Mouse (Mus musculus) common myeloid progenitor, adult 5-6 weeks (primary cell): Measurements from ENCODE around the gene Lamc2. TPM values are rescaled to one million over a fixed set of nuclear protein-coding genes. Genes with fewer than 3 reads are reported as not detected.
"Not testable (repeated sequence)": the region's sequence is repeated elsewhere in the genome, so short reads cannot be mapped to it uniquely, and the experiment has no call there.

Experiments
- ATAC-seq: replicated peaks from 2 replicates; pipeline ENCODE4 v1.8.0; 2016; ENCODE audit warnings: low read depth, mild to moderate bottlenecking, moderate TSS enrichment, inconsistent platforms; ENCODE audit not compliant: poor library complexity, severe bottlenecking
- total RNA-seq: library from RNA; stranded (forward); fragments of 200-1000, 187-1606 nt; gene quantifications from 2 replicates; pipeline ENCODE4 v1.2.3, GENCODE M21; 2017

The Lamc2 gene
- total RNA-seq, 1 experiment from 2014 or later: not detected

DNA sequence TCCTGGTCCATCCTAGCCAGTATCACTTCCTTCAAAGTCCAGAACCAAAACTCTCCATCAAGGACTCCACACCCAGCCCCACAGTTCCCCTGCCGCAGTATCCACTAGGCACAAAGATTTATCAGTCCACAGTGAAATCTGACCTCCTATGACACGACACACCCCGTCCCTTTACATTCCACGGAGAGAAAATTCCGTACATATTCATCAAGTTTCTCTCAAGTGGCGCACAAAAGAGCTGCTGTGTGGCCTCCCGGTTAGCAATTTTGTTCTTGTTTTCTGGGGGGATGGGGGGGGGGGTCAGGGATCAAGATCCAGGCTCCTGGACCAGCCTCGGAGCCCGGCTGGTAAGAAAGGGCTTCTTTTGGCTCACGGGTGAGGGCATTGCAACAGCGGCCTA is 87.7 kb downstream of the Lamc2 start:
- no peak for ATAC-seq

DNA sequence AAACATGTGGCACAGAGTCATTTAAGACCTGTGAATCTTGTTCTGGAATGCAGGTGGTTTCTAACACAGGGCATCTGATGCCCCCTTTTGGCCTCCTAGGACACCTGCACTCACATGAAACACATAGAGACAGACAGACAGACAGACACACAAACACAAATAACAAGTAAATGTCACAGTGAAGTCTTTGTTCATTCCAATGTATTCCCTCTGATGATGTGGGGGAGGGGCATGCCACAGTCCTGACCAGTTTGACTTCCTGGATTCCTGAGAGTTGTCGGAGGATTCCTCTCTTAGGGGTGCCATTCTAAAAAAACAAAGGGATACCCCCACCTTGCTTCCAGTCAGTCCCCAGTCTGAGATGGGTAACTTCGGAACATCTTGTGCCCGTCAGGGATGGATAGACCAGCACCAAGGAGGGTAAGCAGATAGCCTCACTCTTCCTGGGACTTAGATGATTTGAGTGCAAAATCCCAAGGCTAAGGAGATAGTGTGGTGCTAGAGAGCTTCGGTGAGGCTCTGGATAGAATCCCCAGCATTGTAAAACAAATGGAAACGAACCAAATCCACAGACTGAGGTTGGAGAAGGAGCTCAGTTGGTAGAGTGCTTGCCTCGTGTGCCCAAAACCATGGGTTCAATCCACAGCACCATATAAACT is 89.1 kb downstream of the Lamc2 start:
- ATAC-seq: no peak

DNA sequence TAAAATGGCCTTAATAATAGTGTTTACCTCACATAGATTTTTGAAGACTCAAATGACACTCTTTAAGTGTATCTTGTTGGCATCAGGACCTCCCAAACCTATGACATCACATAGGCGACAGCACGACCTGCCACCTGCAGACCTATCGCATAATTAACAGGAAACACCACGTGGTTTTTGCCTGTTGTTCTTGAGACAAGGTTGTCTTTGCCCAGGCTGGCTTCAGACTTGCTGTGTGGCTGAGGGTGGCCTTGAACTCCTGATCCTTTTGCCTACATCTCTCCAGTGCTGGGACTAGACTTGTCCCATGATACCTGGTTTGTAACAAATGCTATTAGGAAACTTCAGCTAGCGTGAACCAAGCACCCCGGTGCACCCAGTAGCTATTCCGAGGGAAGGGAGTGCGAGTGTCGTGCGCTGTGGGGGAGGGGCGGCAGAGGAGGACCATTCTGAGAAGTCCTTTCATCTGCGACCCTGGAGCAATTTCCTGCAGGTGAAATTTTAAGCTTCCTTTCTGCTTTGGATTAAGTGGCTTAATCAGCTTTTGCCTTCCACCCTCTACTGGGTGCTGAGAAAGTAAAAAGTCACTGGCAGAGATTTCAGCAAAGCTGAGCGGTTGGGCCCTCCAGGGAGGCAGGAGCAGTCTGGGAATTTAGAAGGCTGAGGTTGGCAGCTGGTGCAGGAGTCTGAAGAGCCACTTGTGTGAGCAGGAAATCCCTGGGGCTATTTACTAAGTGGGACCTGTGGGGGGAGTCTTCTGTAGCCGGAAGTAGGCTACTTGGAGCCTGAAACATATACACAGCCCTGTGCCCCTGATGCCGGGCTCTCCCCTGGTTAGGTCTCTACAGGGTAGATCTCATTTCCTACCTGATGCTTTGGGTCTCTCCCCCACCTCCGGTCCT is 90.2 kb downstream of the Lamc2 start:
- ATAC-seq: no peak

DNA sequence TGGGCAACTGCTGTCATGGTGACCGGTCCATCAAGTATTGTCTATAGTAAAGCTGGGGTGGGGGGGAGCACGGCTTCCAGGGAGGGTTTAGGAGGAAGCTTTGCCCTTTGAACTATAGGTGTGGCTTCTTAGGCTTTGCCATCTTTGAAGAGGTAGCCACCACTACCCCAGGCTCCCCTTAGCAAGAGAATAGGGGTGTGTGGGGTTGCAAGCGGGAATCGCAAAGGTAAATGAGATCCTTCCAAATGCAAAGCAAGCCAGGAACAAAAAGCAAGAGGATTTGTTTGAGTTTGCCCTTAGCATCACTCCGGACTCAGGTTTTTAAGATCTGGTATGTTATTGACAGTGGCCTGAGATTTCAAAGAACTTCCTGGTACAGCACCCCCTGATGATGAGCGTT is 90.9 kb downstream of the Lamc2 start:
- no peak for ATAC-seq

DNA sequence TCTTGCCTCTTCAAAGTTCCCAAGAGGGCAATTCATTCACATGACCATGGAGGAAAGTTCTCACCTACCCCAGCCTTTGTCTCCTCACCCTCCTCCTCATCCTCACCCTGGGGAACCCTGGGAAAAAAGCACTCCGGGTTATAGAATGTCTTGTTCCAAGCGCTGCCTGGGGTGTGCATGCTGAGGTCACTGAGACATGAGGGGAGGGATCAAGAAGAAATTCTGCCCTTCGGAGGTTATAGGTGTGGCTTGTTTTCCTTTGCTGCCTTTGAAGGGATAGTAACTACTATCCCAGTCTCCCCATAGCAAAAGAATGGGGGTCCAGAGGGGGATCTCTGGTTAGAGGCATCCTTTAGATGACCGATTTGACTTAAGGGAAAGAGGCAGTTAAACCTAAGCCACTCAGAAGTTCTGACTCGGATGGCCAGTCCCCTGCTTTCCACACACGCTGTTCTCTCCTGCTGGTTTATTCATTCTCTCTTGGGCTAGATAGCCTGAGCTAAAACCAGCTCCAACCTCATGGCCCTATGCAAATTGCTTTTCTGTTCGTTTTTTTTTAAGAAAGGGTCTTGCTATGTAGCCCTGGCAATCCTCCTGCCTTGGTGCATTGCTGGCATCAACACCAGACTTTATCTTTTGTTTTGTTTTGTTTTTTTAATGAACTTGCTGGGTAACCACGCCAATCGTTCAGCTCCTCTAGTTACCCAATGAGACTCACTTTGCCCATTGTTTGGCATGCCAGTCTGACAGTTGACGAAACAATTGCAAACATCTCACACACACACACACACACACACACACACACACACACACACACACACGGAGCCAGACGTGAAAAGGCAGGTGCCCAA is 91.8 kb downstream of the Lamc2 start:
- ATAC-seq: no peak

DNA sequence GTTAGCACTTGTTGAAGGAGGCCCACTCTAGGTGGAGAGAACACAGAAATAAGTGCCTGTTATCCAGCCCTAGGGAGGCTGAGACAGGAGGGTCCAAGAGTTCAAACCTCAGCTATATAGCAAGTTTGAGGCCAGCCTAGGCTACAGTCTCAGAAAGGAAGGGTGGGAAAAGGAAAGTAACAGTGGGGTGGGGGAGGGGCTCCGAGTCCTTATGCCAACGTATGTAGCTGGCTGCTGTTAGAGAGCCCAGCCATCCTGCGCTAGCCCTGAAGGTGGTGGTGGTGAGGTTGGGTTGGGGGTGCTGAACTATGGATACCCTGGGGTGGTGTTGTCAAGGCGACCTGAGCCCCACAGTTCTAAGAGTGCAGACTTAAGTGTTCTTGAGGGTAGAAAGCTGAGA is 92.7 kb downstream of the Lamc2 start:
- no peak for ATAC-seq

DNA sequence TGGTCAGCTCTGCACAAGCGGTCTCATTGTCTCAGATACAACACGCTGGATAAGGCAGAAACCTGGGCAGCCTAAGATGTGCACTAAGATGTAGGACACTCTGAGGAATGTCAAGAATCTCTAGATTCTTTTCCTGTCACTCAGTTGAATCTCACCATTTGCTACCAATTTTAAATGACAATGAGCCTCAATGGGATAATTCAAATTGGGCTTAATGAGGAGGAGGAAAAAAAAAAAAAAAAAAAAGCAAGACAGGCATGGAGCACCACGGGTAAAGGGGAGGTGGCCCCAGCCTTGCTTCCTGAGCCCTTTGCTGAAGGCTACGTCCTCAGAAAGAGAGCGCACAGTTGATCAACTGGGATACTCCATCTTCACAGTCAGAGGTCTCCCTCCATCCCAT is 93.1 kb downstream of the Lamc2 start:
- ATAC-seq: no peak

DNA sequence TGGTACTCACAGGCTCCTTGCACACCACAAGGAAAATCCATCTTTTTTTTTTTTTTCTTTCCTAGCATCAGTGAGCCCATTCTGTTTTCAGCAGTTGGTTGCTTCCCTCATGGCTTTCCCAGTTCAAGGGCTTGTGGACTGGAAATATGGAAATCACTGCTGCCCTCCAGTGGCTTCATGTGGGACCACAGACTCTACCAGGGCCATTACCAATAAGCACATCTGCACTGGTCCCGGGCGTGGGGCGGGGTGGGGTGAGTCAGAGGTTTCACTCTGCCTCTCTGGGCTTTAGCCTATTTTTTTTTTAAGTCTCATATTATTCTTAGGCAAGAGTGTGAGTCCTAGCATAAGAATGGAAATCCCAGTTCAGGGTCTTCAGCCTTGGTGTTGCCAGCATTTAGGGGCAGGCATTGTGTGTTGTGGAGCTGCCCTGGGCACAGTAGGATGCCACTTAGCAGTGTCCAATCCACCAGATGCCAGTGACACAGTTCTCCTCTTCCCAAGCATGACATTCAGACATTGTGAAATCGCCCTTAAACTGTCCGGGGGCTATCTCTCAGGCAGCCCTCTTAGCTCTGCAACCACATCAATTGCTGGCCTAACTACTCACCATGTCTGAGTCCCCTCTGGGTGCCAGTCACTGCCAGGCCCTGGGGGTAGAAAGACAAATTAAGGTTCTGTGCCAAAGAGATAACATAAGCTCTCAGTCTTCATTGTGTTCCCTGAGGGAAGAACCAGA is 93.8 kb downstream of the Lamc2 start:
- ATAC-seq: peak; percentile 91

DNA sequence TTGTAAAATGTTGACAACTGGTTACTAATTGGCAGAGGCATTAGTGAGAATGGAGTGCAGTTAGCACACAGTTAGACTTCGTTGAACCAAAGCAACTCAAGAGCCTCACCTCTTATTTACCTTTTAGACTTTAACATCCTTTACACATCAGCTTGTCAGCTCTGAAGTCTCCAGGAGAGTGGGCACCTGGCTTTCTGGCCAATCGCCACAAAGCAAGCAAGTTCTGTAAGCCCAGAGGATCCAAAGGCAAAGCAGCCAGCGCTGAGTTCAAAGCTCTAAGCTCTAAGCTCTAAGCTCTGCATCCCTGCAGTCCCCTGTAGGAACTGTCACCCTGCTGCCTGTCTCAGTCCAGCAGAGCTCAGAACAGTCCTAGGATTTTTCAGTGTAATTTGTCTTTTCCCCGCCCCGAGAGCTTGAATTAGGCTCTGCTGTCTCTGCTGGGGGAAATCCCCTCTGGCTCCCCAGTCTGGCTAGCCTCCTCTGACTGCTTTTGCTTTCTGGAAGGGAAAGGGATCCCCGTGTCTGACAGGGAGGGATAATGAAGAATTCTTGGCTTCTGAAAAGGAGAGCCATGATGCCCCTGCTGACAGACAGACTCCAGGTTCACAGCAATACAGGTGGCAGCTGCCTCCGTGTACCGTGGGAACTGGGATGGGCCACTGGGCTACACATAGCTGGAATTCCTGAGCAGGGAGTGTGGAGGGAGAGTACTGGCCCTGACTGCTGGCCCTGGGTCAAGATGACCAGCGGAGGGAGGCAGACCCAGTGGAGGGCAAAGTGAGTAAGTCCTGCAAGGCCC is 94.6 kb downstream of the Lamc2 start:
- ATAC-seq: no peak

DNA sequence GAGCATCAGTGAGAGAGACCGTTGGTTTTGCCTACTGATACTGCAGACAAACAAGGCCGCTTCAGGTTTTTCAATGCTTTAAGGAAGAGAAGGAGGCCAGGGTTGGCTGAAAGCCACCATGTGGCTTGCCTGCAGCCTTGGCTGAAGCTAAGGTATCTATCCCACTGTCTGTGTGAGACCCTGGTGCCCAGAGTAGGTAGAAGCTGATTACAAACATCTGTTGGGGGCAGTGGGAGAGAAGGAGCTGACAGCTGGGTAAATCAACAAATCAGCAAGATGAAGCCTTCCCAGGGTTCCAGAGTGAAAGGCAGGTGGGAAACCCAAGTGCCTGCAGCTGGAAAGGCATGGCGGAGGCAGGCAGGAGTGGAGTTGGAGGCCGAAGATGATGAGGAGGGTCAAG is 95.4 kb downstream of the Lamc2 start:
- ATAC-seq: no peak

DNA sequence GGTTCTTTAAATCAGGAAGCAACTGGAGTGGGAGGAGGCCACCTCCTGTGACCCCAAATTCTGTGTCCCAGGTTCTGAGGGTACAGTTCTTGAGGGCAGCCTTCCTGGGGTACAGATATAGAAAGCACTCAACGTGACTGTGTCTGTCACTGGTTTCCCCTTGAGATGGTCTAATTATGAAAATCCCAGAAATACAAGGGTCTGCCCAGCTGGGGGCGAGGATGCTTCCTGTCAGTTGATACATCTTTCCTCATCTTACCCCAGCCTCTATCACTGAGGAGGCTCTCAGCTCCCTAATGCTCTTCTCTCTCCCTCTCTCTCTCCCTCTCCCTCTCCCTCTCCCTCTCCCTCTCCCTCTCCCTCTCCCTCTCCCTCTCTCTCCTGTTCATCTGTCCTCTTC is 96.2 kb downstream of the Lamc2 start:
- no peak for ATAC-seq

DNA sequence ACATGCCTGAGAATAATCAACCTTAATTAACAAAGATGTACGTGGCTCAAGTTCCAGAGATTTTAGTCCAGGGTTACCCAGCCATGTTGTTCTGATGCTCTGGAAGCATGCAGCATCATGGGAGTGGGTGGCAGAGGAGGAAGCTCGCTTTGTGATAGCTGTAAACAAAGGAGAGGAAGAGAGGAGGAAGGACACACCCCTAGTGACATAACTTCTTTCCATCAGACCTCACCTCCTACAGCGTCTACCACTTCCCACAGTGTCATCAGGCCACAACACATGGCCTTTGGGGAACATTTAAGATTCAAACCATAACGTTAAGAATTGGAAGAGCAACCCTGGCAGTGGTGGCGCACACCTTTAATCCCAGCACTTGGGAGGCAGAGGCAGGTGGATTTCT is 98.5 kb downstream of the Lamc2 start:
- ATAC-seq: no peak

DNA sequence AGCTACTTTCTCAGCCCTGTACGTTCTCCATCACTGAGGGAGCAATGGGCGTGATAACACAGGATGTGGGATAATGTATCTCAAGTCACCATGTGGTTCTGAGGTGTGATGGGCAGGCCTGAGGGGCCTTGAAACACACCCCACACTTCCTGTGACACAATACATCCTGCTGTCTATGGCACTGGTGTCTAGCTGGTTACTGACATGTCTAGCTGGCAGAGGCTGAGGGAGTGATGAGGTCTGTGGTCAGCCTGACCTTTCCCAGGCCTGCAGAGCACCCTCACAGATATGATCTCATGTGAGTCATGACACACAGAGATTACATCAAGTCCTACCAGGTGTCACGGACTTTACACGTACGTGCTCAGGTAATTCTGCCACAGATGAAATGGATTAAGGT is 101.0 kb downstream of the Lamc2 start:
- ATAC-seq: peak; percentile 97

DNA sequence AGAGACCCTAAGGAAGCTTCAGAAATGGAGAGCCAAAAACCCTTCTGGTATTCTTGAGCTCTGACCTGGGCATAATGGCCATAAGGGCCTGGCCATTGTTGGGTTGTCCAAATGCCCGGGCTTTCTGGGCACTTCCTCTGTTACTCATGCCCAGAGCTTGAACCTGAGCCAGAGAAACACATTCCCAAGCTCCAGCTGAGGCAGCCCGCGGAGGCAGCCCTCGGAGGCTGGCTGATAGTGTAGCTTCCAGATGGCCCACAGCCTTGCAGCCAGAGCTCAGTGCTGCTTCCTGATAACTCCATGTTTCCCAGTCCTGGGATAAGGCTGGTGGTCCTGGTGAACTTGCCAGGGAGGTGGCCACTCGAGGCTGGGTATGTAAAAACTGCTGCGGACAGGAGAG is 102.1 kb downstream of the Lamc2 start:
- ATAC-seq: no peak

DNA sequence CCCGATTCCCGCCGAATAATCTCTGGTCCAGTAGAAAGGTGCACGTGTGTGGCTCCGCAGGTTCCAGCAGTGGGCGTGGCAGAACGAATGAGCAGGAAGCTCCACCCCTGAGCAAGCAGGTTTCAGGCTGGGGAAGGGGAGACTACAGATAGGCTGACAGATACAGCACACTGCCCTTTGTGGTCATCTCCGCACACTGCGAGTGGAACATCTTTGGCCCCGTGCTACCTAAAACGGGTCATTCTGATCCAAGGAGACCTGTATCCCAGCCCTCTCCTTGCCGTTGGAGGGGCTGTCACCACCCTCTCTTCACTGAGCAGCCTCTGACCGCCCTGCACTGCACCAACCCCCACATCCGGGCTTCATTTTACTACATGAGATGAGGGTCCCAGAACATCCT is 103.0 kb downstream of the Lamc2 start:
- ATAC-seq: not testable (repeated sequence)

DNA sequence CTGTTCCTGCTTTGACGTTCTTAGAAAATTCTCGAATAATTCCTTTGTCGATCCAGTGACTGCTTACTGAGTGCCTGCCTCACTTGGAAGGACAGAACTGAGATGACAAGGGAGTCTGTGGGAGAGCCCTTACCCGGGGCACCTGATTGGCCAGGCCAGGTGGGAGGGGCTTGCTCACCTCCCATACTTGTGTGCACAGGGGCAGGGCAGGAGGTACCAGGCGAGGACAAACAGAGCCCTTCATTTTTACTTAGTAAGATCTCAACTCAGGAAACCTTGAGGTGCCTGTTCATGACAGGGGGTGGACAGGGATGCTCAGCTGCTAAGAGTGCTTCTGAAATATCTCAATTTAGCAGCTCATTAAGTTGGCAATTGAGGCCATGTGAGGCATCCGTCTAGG is 110.3 kb downstream of the Lamc2 start:
- ATAC-seq: no peak

DNA sequence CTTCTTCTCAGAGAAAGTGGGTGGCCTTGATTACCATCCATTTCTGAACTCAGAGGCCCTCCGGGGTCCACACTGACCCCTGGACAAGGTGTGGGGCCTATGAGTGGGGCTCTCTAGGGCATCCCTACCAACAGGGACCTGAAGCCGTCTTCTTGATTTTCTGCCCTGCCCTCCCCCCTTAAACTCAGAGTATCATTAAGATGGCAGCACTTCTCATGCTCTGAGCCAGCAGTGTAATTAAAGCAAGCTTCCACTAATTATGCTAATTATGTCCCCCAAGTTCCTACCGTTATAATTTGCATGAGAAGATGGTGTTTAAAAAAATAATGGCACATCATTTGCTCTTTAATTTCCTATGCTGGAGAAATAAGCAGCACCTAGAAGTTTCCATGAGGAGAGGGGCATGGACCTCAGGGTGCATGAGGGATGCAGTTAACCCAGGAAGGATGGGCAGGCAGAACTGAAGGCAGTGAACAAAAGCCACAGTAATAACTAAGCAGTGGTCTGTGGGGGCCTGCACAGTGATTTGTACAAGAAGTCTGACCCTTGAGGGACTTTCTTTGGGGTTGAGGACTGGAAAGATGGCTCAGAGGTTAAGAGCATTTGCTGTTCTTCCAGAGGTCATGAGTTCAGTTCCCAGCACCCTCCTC is 111.0 kb downstream of the Lamc2 start:
- ATAC-seq: no peak

DNA sequence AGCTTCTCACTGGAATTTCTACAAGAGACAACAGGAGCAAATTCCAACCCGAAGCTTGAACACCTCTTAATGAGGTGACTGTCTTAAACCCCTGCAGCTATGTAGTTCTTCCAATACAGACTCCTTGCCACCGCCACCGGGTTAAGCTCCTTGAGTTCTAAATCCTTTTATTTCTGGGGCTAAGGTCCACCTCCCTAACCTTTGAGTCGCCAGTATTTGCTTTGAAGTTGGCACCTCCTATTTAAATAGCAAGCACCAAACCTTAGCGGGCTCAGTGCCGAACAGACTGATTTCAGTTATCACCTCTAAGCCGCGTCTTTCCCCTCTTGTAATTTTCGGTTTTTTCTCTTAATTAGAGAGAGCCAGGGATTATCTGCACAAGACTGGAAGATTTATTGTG is 112.8 kb downstream of the Lamc2 start:
- no peak for ATAC-seq
